Mouse (Mus musculus): ENCODE results near the gene Gna15.

Gna15 gene

DNA sequence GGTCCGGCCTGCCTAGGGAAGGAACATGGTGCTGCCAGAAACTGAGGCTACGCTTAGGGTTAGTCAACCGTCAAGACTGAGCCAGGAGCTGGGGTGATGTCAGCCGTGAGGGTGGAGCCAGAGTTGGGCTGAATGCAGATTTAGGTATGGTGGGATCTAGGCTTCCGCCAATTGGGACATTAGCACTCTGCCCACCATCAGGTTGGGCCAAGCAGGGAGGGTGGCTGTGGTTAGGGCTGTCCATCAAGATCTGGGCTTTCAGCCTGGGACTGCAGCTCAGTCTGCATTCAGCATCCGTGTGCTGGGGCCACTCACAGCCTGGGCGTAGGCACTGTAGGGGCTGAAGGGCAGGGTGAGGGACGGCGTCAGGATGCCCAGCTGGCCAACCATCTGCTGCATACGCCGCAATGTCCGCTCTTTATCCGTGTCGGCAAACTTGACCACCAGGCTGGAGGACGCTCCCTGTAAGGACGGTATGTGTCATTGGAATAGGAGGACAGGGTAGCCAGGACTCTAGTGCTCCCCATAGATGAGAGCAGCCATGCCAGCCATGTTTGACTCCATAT lies 56.3 kb downstream of the Gna15 start:
- no peak for DNase-seq (ENCODE audit: low read depth, low spot score)

DNA sequence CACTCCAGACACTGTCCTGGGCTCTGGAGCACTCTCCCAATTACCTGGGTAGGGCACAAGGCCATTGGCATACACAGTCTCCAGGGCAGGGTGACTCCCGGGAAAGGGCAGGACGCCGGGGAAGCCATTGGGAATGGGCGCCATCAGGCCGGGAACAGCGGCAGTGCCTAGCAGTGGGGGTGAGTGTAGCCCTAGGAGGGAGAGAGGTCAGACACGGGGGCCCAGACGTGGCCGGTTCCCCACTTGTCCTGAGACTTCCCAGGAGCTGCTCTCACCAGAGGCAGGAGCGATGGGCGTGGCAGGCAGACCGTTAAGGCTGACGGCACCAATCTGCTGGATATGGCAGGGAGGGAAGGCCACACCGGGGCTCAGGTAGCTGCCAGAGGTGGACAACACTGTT lies 57.1 kb downstream of the Gna15 start:
- no peak for DNase-seq (ENCODE audit: low read depth, low spot score)

- no peak for DNase-seq (ENCODE audit: low read depth, low spot score)
Measured at GRCm38 (mm10) chr10:81466066-81466465, 58.0 kb downstream of the Gna15 start.

DNA sequence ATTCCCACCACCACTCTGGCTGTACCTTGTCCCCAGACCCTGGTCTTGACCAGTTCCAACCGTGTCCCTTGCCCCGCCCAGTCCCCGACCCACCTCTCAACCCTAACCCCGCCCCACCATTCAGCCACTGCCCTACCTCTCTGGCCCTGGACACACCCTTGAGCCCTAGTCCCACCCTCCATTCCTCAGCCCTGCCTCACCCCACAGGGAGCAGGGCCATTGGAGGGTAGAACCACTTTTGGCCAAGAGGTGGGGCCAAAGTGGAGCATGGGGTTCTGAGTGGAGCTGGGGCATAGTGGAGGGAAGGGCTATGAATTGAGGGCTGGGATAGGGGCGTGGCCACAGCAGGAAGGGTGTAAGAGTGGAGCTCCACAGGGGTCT lies 58.8 kb downstream of the Gna15 start:
- DNase-seq (ENCODE audit: low read depth, low spot score), result no peak

DNA sequence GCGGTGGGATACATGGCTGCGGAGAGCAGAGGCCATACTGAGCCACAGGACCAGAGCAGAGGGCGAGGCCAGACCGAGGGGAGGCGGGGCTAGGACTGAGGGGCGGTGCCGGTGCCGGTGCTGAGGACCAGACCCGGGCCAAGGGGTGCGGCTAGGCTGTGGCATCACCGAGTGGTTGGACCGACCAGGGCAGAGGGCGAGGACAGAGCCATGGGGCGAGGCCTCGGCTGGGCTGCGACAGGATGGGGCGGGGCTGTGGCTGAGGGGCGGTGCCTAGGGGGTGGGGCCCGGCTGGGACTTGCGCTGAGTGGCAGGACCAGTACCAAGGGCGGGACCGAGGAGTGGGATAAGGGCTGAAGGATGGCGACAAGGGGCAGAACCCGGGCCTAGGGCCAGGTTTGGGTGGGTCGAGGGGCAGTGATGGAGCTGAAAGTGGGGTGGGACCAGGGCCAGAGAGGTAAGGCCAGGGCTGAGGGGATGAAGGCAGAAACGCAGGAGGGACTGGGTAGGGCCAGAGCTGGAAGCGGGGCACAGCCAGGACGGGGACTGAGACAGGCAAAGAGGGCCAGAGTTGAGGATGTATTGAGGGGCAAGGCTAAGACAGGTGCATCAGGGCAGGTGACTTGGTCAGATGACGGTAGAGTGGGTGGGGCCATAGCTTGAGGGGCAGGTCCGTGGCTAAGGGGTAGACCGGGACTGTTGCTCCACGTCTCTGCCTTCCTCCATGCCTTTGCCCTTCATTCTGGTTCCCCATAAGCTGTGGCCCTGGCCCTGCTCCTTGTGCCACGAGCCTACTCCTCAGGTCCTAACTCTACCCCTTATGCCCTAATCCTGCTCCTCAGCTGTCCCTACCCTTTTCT lies 59.4 kb downstream of the Gna15 start:
- no peak for DNase-seq (ENCODE audit: low read depth, low spot score)

DNA sequence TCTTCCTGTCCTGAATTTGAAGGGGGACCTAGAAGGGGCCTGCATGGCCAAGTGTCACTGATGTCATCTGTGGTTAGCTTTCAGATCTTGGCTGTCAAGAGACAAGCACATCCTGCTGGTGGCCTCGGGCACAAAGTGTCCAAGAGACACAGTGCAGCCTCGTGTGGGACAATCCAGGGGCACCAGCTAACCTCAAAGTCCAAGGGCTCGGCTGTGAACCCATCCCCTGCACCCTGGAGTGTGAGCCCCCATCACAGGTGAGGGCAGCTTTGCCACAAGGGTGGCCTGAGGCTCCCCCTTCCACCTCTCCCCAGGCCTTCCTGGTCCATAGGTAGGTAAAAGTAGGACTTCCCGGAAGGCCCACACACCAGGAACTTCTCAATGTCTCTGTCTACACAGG lies 60.5 kb downstream of the Gna15 start:
- no peak for DNase-seq (ENCODE audit: low read depth, low spot score)

- no peak for DNase-seq (ENCODE audit: low read depth, low spot score)
Measured at GRCm38 (mm10) chr10:81462917-81463316, 61.1 kb downstream of the Gna15 start.

- DNase-seq (ENCODE audit: low read depth, low spot score), result no peak
Measured at GRCm38 (mm10) chr10:81462415-81462804, 61.6 kb downstream of the Gna15 start.

GRCm38 (mm10) chr10:81461673-81462414 lies 62.2 kb downstream of the Gna15 start:
- no peak for DNase-seq (ENCODE audit: low read depth, low spot score)

DNA sequence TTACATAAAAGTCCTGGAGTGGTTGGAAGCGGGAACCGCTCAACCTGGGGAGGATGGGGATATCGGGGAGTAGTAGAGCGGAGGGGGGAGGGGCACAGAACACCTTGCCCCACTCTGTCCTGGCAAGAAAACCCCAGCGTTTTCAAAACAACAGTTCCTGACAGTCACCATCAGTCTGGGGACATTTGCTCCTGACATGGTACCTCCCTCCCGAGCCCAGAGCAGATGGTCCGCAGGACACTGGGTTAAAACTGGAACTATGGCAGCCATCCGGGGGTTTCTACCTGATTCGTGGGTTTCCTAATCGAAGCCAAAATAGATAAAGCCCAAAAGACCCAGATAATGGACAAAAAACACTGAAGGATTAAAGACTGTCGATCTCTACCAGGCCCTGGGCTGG lies 63.1 kb downstream of the Gna15 start:
- DNase-seq (ENCODE audit: low read depth, low spot score), result no peak

DNA sequence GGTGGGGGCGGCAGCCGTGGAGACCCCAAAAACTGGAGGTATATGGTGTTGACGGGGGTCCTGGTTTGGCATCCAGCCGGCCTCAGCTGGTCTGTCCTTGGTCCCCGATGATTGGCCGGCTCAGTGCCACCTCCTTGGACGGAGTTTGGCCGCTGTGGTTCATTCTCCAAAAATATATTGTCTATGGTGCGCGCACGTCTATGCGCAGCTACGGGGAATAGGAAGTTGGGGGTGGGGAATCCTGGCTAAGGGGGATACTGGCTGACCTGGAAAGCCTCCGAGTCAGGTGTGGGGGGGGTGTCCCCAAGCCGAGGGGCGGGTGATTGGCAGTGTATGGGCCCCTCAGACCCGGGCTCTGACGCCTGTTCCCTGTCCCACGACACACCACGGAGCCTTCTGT lies 63.6 kb downstream of the Gna15 start:
- DNase-seq (ENCODE audit: low read depth, low spot score), result no peak

DNA sequence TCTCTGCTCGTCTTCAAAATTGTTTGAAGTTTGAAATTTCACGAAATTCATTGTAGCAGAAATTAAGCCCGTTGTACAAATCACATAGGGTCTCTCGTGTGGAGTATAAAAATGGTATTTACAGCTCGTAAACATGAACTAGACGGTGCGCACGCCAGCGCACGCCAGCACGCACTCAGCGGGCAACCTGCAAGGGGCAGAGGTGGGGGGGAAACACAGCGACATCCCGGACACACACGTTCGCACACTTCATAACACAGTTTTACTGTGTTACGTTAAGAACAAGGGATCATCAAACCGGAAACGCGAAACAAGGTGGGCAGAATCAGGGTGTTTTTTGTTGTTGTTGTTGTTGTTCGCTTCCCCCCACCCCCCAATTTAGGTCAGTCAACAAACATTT lies 64.6 kb downstream of the Gna15 start:
- no peak for DNase-seq (ENCODE audit: low read depth, low spot score)

DNA sequence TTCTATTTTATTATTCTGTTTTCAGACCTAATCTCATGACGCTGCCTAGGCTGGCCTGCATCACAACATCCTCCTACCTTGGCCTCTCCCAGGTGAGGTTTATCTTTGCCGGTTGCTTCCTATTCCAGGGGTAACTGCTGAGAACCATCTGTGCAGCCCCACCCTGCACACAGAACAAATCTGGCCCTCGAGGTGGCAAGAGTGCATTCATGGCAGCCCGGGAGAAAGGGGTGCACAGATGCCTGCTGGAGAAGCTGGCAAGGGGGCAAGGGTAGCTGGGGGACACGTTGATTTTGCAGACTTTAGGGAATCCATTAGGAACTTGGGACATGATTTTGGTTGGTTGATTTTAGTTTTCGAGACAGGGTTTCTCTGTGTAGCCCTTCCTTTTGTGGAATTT lies 65.8 kb downstream of the Gna15 start:
- DNase-seq (ENCODE audit: low read depth, low spot score), result no peak

GRCm38 (mm10) chr10:81457624-81458023 lies 66.4 kb downstream of the Gna15 start:
- DNase-seq (ENCODE audit: low read depth, low spot score), result no peak

- no peak for DNase-seq (ENCODE audit: low read depth, low spot score)
Measured at GRCm38 (mm10) chr10:81456983-81457563, 67.0 kb downstream of the Gna15 start.

DNA sequence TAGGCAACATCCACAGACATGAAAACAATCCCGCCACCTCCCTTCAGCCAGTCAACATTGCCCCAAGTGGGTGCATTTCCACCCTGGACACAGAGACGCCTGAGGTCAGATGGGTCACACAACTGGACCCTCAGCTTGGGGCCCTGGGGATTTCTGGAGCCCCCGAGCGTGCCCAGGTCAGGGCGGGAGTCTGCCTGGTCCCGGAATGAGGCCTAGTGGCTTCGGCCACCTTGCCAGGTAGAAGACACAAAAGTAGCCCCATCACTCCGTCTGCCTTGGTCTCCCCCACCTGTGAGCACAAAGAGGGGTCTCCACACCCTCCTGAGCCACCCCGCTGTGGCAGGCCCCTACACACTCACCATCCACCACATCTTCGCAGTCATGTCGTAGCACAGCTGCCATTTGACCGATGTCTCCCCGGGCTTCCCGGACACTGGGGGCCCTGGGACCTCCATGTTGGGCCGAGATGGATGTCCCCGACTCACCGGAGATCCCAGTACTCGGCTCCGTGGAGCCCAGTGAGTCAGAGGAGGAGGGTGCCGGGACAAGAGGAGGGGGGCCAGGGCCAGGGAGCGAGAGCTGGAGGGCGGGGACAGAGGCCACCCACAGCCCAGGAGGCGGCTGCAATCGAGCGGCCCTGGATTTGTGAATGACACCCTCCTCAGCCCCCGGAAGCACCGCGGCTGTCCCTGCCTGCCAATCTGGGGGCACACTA lies 68.7 kb downstream of the Gna15 start, which contains the start of gene Nfic:
Gene Nfic, minus strand, starts transcription at position 455 of the 715 bp plus-strand sequence.
- DNase-seq (ENCODE audit: low read depth, low spot score), result no peak

GRCm38 (mm10) chr10:81454106-81454505 lies 69.9 kb downstream of the Gna15 start:
- no peak for DNase-seq (ENCODE audit: low read depth, low spot score)

DNA sequence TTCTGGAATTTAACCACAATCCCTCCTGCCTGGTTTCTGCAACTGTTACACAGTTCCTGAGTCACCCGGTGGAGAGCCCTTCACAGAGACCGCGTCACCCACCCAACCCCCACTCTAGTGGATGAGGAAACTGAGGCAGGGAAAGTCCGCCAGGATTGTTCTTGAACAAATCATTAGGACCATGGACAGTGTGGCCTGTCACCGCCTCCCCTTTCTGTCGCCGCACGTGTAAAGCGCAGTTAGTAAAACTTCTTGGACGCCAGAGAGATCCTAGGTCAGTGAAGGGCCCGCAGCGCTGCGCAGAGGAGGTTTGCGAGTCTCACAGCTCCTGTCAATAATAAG lies 71.1 kb downstream of the Gna15 start:
- DNase-seq (ENCODE audit: low read depth, low spot score), result no peak

Data from skeletal muscle tissue, adult 2 months (tissue).